Mouse (Mus musculus): ENCODE data around the gene Mdm1.

DNA sequence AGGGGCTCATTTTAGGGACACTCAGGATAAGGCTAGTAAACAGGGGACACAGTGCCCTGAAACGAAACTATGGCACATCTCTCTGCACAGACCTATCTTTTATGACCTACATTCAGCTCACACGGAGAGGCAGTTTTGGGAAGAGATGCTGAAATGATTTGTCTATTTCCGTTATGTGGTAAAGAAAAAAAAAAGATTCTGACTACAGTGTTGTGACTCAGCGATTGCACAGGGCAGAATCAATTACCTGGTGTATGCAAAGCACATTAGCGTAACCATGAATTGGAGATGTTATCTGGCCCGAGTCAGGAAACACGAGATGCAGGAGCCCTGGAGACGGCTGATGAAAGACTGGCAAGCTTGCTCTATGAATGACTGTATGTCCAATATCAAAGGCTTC lies 30.8 kb downstream of the Mdm1 start:
- TF ChIP-seq POLR2A (IDR thresholded peaks at IDR 0.05; ENCODE audit: insufficient read length, low read depth) = no peak
- TF ChIP-seq MAX (IDR thresholded peaks at IDR 0.05; ENCODE audit: low read depth) = no peak
- TF ChIP-seq E2F4 (IDR thresholded peaks at IDR 0.05; ENCODE audit: insufficient read depth) = no peak
- no peak for TF ChIP-seq MYOD1 (IDR thresholded peaks at IDR 0.05; ENCODE audit: control insufficient read depth in 1 of 3, insufficient read length in 2 of 3, low read depth in 2 of 3)
- 0 out of 2 replicates have a peak, but pooled peaks have one; percentile 22 for TF ChIP-seq CEBPB (IDR thresholded peaks at IDR 0.05; ENCODE audit: insufficient read depth, poor library complexity, severe bottlenecking)
- no peak for TF ChIP-seq MYOG (IDR thresholded peaks at IDR 0.05; ENCODE audit: control insufficient read depth in 1 of 3, insufficient read depth in 1 of 3, insufficient read length in 2 of 3, low read depth in 2 of 3)

Measured in myocyte (in vitro differentiated cells).